Mouse (Mus musculus) cerebellum, adult (tissue): Measurements from ENCODE around the gene Mnt.
A peak's percentile ranks its signal among the peaks of the same experiment; 100 is the strongest.

Source experiments
- ATAC-seq: cut with Nextera tagmentation; 2 replicates; pipeline ENCODE4 v1.9.2; 2017; ENCODE audit warnings: mild to moderate bottlenecking, moderate library complexity, mixed read lengths; ENCODE audit not compliant: insufficient number of reproducible peaks, low FRiP score, low TSS enrichment

Gene Mnt

GRCm38 (mm10) chr11:74842656-74843434 is 12.1 kb downstream of the Mnt start:
- no peak for ATAC-seq

DNA sequence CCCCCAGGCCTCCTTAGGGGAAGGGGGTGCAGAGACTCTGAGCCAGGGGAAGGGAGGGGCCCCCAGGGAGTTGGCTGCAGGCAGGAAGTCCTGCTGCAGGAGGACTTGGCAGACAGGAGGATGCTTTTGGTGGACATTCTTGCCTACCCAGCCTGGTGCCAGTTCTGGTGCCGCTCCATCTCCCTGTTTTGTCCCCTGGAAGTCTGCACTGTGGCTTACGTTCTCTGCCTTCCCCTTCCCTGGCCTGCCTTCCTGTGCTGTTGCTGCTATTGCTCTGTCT is 12.7 kb downstream of the Mnt start:
- no peak for ATAC-seq

DNA sequence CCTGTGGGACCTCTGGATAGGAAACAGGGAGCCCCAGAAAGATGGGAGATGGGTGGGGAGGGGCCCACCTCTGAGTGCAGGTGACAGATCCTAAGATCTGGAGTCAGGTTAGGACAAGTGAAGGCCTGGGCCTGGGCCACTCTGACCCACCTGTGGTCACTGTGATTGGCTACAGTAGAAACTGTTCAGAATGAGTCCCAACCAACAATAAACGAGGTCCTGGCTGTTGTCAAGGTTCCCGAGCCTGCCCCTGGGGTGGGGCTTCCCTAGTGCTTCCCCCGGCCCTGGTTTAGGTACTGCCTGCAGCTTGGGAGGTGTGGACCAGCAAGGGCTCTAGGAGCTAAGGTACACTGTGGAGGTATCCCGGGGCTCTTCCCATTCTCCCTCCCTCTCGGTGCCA is 13.0 kb downstream of the Mnt start:
- ATAC-seq: no peak

DNA sequence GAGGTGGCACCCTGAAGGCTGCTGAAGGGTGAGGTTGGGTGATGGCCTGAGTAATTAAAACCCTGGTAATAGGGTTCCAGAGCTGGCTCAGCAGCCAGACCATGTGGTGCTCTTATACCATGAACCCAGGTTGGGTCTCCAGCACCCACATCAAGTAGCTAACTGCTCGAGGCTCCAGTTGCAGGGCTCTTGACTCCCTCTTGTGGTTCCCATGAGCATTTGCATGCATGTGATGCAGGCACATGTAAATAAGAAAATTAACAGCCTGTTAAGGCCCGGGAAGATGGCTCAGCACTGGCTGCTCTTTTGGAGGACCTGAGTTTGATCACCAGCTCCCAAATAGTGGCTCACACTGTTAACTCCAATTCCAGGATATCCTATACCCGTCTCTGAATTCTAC is 15.1 kb downstream of the Mnt start:
- no peak for ATAC-seq

GRCm38 (mm10) chr11:74847919-74848521 is 17.3 kb downstream of the Mnt start:
- peak; percentile 45; the same call in 1 of the 2 replicates for ATAC-seq

DNA sequence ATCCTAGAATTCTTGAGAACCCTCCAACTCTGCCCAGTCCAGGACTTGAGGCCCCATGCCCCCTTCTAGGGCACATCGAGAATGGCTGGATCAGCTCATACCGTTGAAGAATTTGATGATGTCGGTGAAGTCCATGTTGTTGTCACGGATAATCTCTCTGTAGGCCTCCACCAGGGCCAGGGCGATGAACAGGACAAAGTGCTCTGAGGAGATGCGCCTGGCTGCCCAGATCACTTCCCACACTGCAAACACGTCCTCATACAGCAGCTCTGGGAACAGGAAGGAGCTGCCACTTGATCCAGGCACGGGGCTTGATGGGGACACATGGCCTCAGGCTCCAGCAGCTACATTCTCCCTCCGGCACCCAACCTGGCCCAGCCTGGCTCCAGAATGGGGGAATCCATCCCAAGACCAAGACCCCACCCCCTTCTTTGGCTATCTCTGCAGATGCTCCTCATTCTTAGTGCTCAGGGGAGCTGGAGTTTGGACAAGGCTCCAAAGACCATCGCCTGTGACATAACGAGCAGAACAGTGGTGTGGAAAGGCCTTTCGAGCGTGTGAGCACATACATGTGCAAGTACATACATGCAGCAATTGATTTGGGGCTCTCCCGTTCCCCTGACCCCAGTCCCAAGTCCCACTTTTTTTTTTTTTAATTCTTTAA is 20.4 kb downstream of the Mnt start:
- no peak for ATAC-seq

DNA sequence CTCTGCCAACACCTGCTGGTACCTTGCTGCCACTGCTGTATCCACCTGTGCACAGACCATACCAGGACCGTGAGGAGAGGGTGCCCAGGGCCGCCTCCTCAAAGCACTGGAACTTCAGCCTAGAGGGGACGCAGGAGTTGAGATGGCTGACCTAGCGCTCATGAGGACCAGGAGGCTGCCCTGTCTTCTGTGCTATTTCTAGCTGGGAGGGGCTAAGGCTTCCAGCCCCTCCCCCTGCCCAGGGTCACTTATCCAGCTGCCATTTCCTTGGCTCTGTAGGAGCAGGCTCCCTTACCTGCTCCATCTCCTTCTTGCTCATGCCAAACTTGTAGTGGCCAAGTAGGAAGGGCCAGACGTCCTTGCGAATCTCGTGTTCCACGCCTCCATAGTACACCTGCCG is 27.0 kb downstream of the Mnt start:
- ATAC-seq: no peak

DNA sequence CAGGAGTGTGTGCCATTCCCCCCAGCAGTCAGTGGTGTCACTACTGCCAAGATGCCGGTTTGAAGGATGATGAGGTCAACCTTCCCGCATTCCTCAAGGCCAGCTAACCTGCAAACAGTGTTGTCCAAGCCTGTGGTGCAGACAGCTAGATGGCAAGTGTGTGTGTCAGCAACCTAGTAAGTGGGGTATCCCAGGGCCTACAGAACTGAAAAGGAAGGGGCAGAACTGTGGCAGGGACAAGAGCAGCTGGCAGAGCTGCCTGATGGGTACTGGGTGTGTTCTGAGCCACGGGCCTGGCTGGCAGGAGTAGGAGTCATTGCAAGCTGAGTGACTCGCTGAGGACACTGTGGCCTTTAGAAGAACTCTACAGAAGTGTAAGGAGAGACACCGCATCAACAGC is 31.4 kb downstream of the Mnt start:
- ATAC-seq: no peak

GRCm38 (mm10) chr11:74863471-74863870 is 32.8 kb downstream of the Mnt start:
- ATAC-seq: no peak

GRCm38 (mm10) chr11:74864421-74864820 is 33.7 kb downstream of the Mnt start:
- ATAC-seq: no peak

GRCm38 (mm10) chr11:74865252-74865651 is 34.5 kb downstream of the Mnt start:
- ATAC-seq: no peak

DNA sequence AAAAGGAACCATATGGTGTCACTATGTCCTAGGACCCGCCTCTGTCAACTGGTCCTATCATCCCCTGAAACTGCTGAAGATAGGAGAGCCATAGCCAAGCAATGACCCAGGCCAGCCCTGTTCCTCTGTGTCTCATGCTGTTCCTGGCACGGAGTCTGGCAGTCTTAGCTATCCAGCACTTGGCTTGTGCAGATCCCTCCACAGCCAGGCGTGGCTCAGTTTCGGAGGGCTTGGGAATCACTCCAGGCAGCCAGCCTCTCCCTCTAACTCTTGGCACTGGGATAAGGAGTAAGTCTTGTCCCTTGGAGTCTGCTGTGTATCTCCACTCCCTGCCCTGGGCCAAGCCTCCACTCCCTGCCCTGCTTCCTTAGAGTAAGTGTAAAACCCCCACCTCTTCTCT is 35.9 kb downstream of the Mnt start:
- peak; percentile 60 for ATAC-seq

DNA sequence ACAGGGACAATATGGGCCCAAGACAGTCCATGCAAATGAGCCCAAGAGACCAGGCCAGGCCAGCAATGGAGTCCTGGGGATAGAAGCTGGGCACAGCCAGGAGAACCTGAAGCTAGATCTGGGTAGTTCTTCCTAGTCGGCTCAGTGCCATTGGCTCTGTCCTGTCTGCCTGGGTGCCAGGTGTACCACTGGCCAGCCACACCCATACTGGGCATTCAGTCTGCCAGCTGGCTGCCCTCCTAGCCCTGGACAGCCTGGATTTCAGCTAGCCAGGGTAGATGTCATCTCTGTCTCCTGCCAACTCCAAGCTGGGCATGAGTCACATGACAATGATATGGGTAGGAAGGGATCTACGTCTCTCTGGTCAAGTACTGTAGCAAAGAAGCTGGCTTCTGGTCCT is 36.5 kb downstream of the Mnt start:
- ATAC-seq: peak; percentile 70

DNA sequence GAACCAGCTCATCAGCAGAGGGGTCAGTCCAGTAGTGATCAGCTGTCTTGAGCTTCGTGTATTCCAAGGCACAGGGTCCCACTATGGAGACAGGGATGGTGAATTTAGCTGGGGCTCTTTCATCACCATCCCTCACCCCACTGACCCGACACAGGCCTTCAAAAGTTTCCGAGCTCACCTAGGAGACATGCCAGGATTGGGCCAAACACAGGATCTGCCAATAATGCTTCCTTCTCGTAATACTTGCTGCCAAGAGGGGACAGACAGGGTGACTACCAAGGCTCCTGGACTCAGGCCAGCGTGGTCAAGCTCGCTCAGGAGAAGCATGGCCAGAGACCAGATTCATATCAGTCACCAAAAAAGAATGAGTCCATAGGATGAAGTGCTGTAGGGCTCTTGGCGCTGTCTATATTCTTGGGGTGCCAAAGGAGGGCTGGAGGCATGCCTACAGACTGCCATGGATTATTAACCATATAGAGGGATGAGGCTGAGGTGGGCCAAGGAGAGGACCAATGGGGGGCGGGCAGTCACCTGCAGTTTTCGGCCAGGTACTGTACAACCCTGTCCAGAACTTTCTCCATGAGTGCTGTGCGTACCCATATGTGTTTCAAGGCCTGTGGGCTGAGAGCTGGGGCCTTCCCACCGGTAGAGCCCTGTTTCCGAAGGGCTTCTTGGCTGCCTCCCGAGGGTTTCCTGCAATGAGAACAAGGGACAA is 37.5 kb downstream of the Mnt start:
- ATAC-seq: no peak

- no peak for ATAC-seq
These were observed 38.9 kb downstream of the Mnt start for GRCm38 (mm10) chr11:74869603-74870002.

DNA sequence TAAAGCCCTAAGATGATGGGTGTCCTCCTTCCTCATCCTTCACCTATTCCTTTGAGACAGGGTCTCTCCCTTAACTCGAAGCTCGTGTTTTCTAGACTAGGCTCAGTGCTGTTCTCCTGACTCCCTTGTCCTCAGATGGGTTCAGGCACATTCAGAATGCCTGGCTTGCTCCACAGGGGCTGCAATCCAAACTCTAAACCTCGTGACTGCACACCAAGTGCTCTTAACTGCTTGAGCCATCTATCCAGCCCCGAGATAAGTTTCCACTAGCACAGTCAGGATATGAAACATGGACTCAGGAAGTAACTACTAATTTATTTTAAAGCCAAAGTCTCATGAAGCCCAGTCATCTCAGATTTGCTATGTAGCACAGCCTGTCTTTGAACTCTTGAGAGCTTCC is 39.8 kb downstream of the Mnt start:
- ATAC-seq: no peak

DNA sequence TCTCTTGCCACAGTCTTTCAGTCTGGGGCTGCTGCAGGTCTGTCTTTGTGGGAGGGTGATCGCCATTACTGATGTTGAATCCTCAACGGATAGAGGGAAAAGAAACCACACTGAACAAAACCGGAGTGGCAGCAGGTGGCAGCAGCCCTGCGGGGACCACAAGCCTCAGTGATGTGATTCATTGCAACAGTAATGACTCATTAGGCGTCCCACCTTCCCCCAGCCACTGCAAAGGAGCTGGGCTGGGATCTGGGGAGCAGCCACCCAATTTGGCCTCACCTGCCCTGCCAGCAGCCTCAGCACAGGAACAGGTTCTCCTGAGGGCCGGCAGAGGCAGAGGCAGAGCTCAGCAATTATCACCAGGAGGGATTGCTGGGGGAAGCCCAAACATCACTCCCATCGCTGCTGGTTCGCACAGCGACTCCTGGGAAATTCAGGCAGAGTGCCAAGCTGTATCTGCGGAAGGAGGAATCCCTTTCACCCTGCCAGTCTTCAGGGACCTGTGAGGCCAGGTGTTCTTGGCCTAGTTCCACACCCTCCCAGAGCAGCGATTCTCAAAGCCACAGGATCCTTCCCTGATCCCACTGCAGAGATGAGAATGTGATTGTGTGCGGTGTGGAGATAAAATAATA is 40.4 kb downstream of the Mnt start:
- ATAC-seq: no peak

GRCm38 (mm10) chr11:74874630-74875029 is 43.9 kb downstream of the Mnt start:
- peak; percentile 79 for ATAC-seq

GRCm38 (mm10) chr11:74876801-74877200 is 46.1 kb downstream of the Mnt start:
- ATAC-seq: peak; percentile 58; the same call in 1 of the 2 replicates

- ATAC-seq: no peak
These were observed 50.3 kb downstream of the Mnt start for GRCm38 (mm10) chr11:74880999-74881398.

DNA sequence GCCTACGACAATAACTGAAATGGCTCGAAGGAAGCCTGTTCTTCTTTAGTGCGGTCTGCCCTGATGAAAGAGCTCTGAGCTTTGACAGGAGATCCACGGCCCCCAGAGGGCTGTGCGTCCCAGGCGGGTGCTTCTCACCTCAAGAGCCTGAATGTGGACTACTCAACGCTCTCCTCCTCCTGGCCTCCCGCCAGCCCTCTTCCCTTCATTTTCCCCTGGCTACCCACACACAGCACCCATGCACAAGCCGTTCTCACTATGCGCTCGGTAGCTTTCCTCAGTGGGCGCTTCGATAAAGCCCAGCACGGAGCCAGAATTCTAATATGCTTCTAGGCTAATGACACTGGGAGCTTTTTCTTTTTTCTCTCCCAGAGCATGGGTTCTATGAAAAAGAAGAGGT is 51.3 kb downstream of the Mnt start:
- no peak for ATAC-seq
